Mouse (Mus musculus): ENCODE data around the gene Crebrf. TPM values are rescaled to one million over a fixed set of nuclear protein-coding genes. Genes with fewer than 3 reads are reported as not detected.

Crebrf gene
- polyA plus RNA-seq (2015; fragmentation: Nextera tagmentation; extraction: Ambion mirVana), result 8.1 and 10.1 TPM in 2 replicates

DNA sequence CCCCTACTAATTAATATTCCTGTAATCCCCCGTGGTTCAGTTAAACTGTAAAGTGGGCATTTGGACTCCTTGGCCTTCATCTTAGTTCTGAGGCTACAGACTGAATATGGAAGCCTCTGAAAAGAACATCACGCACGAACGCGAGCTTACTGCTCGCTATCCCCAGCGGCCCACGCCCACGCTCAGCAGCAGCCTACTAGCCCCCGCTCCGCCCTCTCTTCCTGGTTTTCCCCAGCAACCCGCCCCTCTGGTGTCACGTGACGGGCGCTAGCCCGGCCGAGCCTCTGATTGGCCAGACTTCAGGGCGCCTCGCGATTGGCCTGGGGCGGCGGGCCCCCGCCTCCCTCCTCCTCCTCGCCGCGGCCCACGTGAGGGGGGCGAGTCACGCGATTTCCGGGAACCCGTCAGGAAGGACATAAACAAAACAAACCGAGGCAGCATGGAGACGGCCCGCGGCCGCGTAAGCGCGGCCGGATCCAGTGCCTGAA is at the start of gene Crebrf:
Gene Crebrf (plus strand): TSS at position 380 of the 488 bp plus-strand sequence.
- peak; percentile 80 for ATAC-seq (ENCODE audit: insufficient read depth, low FRiP score, low read depth)
- H3K27me3 ChIP-seq (replicated peaks), result no peaks in the 10 kb centered on the region
- H3K36me3 ChIP-seq, result no peaks in the 10 kb centered on the region
- H3K27ac ChIP-seq, result peak within 1 kb of the TSS; percentile 93
- 0% methylated on average over 41 of the region's 41 CpGs for WGBS
- H3K4me1 ChIP-seq, result no peaks in the 10 kb centered on the region
- H3K4me3 ChIP-seq (replicated peaks), result peak within 1 kb of the TSS; percentile 96
- H3K9me3 ChIP-seq, result no peaks in the 10 kb centered on the region
- peak within 1 kb of the TSS; percentile 69 for H3K4me2 ChIP-seq
- peak within 1 kb of the TSS; percentile 65 for H3K9ac ChIP-seq

DNA sequence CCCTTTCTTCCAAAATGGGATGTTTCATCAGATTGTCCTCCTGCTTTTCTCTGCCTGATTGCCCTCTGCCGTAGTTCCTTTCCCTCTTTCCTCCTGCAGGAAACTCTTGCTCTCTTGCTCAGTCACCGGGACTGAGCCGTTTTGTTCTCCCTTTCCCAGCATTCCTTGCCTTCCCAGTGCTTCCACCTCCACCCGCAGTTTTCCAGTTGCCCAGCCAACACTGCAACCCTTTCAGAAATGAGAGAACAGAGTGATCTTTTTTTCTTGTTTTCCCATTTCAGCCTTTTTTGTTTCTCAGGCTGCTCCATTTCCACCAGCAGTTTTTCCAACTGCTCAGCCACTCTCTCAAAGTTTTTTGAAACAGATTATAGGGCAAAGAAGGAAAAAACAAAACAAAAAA is 44.2 kb upstream of the Crebrf start:
- 62% methylated on average over 4 of the region's 4 CpGs for WGBS
- H3K9me3 ChIP-seq, result no peaks in the 10 kb centered on the region

DNA sequence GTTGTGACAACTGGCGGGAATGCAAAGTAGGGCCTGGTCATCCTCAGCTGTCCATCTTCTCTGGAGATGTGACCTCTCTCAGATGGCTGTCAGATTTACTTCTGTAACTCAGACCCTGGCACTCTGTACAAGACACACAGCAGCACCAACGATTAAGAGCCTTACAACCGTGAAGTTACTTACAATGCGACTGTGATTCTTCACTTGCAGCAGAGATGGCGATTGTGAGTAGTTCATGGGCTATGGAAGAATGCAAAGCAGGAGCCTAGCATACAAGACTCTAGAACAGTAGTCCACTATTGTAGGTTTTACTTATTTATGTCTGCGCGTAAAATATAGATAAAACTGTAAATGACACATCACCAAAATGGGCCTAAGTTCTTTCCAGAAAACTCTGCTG is 39.6 kb upstream of the Crebrf start:
- ATAC-seq (ENCODE audit: insufficient read depth, low FRiP score, low read depth), result no peak
- H3K27ac ChIP-seq, result peak overlapping the region; percentile 96

More for the DNA sequence above, 44.2 kb upstream of the Crebrf start:
- ATAC-seq (ENCODE audit: insufficient read depth, low FRiP score, low read depth), result no peak
- Histone ChIP-seq H3K27me3 (replicated peaks) (0 out of 2 replicates have a peak, but pooled peaks cover 3% of the 10 kb centered on the region), H3K4me1 (peaks cover 3% of the 10 kb centered on the region; the same call in 1 of the 2 replicates), H3K4me2 (no peak overlapping the region), H3K36me3 (no peaks in the 10 kb centered on the region), H3K27ac (no peak overlapping the region), H3K9ac (no peak overlapping the region), H3K4me3 (replicated peaks) (no peak overlapping the region)

DNA sequence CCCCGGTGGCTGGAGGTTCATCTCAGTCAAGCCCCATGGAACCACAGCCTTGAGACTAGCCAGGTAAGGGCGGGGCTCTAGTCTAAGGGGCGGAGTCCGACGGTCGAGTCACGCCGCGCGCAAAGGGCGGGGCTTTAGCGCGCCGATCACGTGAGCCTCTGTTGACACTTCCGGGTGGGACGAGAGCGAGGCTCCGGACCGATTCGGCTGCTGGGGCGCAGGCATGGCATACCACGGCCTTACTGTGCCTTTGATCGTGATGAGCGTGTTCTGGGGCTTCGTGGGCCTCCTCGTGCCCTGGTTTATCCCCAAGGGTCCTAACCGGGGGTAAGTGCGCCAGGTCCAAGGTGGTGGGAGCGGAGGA is 39.2 kb upstream of the Crebrf start:
- H3K27ac ChIP-seq, result peak overlapping the region; percentile 96
- ATAC-seq (ENCODE audit: insufficient read depth, low FRiP score, low read depth), result peak; percentile 92
- peak overlapping the region; percentile 60 for H3K4me2 ChIP-seq
- H3K36me3 ChIP-seq, result no peaks in the 10 kb centered on the region
- WGBS, result under 1% methylated on average over 30 of the region's 30 CpGs
- H3K9me3 ChIP-seq, result no peaks in the 10 kb centered on the region
- H3K9ac ChIP-seq, result peak overlapping the region; percentile 62
- H3K27me3 ChIP-seq (replicated peaks), result 0 out of 2 replicates have a peak, but pooled peaks cover under 1% of the 10 kb centered on the region
- H3K4me3 ChIP-seq (replicated peaks), result peak overlapping the region; percentile 84
- H3K4me1 ChIP-seq, result peaks cover 23% of the 10 kb centered on the region

More for the DNA sequence above, 39.6 kb upstream of the Crebrf start:
- Histone ChIP-seq H3K36me3 (no peaks in the 10 kb centered on the region), H3K27me3 (replicated peaks) (0 out of 2 replicates have a peak, but pooled peaks cover 3% of the 10 kb centered on the region), H3K4me2 (peak overlapping the region; percentile 60), H3K4me3 (replicated peaks) (peak overlapping the region; percentile 84), H3K9ac (no peak overlapping the region), H3K9me3 (no peaks in the 10 kb centered on the region), H3K4me1 (peaks cover 23% of the 10 kb centered on the region)
- WGBS, result 23% methylated on average over 7 of the region's 7 CpGs

DNA sequence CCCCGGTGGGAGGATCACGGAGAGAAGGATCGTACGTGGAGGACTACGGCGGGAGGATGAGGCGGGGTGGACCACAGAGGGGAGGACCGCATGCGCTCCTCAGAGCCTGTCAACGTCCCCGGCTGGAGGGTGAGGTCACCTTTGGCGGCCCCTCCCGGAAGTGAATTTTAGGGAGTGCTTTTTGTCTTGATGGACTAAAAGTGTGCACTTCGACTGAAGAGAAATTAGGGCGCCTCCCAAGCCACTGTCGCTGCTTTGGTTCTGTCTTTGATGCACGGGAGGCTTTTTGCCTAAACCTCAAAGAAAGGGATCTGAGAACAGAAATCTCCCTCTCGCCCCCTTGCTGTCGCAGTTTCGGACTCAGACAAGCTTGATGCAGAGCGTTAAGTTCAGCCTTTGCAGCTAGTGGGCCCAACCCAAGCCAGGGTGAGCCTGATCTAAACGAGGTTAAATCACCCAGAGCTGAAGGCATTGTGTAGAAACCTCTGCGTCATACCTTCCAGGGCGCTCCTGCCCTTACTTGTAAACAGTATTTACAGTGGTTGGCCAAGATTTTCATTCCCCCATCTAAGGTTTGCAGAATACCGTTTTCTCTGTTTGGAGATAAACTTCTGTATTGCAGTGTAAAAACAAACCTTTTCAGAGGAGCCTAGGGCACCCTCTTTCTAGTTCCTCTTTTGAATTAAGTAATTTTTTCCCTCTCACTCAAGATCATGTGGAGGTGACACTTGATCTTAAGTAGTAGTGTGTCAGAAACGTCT is 38.7 kb upstream of the Crebrf start:
- H3K4me3 ChIP-seq (replicated peaks), result peak overlapping the region; percentile 84
- ATAC-seq (ENCODE audit: insufficient read depth, low FRiP score, low read depth), result peak; percentile 86
- H3K9ac ChIP-seq, result peak overlapping the region; percentile 62
- peaks cover 23% of the 10 kb centered on the region for H3K4me1 ChIP-seq
- no peaks in the 10 kb centered on the region for H3K36me3 ChIP-seq
- WGBS, result under 1% methylated on average over 26 of the region's 26 CpGs
- H3K9me3 ChIP-seq, result no peaks in the 10 kb centered on the region
- H3K27ac ChIP-seq, result peak overlapping the region; percentile 96
- H3K27me3 ChIP-seq (replicated peaks), result no peaks in the 10 kb centered on the region
- H3K4me2 ChIP-seq, result peak overlapping the region; percentile 60

DNA sequence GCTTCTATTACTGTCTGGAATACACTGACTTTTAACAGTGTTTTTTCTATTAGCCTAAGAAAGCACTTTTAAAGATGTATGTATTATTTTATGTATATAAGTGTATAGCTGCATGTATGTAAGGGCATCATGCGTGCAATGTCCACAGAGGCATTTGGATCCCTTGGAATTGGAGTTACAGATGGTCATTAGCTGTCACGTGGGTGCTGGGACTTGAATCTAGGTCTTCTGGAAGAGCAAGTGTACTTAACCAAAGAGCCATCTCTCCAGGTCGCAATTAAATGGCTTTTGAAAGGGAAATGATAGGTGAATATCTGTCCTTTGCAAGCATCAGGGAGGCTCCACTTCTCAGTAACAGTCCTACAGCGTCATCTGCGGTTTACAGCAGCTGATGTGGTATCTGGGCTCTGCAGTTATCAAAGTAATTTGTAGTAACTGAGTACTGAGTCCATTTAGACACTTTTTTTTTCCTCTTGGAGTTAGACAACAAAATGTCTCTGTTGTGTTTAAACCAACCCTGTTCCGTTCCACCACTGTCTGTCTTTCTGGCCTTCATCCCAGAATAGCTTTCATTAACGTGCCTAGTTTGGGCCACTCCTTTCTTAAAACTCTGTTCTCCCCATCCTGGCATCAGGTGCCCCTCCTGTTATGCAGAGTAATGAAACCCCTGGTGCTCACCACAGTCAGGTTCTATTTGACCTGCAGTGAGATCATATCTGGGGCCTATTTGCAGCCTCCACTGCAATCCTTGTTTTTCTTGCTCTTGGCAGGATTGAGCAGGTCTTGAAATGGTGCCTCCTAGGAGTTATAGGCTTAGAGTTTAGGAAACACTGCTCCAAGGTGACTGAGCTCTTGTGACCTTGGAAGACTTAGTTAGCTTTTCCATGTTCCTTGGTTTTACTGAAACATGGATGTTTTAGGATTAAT is 37.5 kb upstream of the Crebrf start:
- no peak overlapping the region for H3K27ac ChIP-seq
- no peak for ATAC-seq (ENCODE audit: insufficient read depth, low FRiP score, low read depth)

DNA sequence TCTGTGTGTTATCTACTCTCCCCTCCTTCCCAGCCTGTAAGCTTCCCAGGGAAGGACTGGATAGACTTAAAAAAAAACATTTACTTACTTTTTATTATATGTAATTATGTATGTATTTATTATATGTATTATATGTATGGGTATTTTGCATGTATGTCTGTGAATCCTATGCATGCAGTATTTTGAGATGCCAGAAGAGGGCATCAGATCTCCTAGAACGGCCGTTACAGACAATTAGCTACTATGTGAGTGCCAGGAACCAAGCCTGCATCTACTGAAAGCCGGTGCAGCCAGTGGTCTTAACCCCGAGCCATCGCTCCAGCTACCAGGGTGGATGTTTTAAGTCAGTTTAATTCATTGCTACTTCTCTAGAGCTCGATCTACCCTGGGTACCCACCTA is 34.2 kb upstream of the Crebrf start:
- H3K36me3 ChIP-seq, result 0 out of 2 replicates have a peak, but pooled peaks cover 5% of the 10 kb centered on the region
- H3K27ac ChIP-seq, result no peak overlapping the region
- H3K27me3 ChIP-seq (replicated peaks), result no peaks in the 10 kb centered on the region
- ATAC-seq (ENCODE audit: insufficient read depth, low FRiP score, low read depth), result no peak
- H3K9ac ChIP-seq, result no peak overlapping the region
- no peak overlapping the region for H3K4me2 ChIP-seq
- H3K9me3 ChIP-seq, result no peaks in the 10 kb centered on the region
- 86% methylated on average over 6 of the region's 6 CpGs for WGBS
- H3K4me1 ChIP-seq, result peaks cover 20% of the 10 kb centered on the region
- H3K4me3 ChIP-seq (replicated peaks), result no peak overlapping the region

More for the DNA sequence above, 37.5 kb upstream of the Crebrf start:
- Histone ChIP-seq H3K9me3 (no peaks in the 10 kb centered on the region), H3K36me3 (no peaks in the 10 kb centered on the region), H3K4me1 (peaks cover 23% of the 10 kb centered on the region), H3K9ac (no peak overlapping the region), H3K27me3 (replicated peaks) (no peaks in the 10 kb centered on the region), H3K4me2 (peak overlapping the region; percentile 60), H3K4me3 (replicated peaks) (peak overlapping the region; percentile 84)
- 74% methylated on average over 7 of the region's 7 CpGs for WGBS

DNA sequence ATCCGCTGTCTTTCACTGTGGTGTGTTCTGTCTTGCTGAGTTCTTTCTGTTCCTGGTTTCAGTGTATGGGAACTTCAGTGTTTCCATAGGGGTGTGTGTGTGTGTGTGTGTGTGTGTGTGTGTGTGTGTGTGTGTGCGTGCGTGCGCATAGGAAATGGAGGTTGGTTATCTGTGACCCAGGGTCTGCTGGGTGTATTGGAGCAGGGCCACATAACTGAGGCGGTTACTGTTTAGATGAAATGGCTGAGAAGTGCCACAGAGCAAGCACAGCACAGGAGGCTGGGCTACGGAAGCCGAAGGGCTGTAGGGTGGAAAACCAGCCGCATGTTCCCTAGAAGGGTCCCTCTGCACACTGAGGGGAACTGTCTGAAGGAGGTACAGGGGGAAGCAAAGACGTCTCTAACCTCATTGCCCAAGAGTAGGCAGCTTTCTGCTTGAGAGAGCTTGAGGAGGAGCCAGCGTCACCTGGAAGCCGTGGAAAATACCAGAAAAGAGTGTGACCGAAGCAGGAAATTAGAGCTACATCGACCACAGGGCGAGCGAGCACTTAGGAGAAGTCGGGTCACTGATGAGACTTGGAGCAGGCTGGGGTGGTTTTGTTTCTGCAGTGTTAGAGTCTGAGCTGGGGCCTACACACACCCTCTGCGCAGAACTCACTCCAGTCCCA is 29.0 kb upstream of the Crebrf start:
- no peak for ATAC-seq (ENCODE audit: insufficient read depth, low FRiP score, low read depth)
- no peaks in the 10 kb centered on the region for H3K27me3 ChIP-seq (replicated peaks)
- no peak overlapping the region for H3K9ac ChIP-seq
- H3K4me2 ChIP-seq, result no peak overlapping the region
- H3K4me3 ChIP-seq (replicated peaks), result no peak overlapping the region
- H3K9me3 ChIP-seq, result no peaks in the 10 kb centered on the region
- no peaks in the 10 kb centered on the region for H3K4me1 ChIP-seq
- WGBS, result 88% methylated on average over 17 of the region's 17 CpGs
- 0 out of 2 replicates have a peak, but pooled peaks cover 5% of the 10 kb centered on the region for H3K36me3 ChIP-seq
- H3K27ac ChIP-seq, result no peak overlapping the region

DNA sequence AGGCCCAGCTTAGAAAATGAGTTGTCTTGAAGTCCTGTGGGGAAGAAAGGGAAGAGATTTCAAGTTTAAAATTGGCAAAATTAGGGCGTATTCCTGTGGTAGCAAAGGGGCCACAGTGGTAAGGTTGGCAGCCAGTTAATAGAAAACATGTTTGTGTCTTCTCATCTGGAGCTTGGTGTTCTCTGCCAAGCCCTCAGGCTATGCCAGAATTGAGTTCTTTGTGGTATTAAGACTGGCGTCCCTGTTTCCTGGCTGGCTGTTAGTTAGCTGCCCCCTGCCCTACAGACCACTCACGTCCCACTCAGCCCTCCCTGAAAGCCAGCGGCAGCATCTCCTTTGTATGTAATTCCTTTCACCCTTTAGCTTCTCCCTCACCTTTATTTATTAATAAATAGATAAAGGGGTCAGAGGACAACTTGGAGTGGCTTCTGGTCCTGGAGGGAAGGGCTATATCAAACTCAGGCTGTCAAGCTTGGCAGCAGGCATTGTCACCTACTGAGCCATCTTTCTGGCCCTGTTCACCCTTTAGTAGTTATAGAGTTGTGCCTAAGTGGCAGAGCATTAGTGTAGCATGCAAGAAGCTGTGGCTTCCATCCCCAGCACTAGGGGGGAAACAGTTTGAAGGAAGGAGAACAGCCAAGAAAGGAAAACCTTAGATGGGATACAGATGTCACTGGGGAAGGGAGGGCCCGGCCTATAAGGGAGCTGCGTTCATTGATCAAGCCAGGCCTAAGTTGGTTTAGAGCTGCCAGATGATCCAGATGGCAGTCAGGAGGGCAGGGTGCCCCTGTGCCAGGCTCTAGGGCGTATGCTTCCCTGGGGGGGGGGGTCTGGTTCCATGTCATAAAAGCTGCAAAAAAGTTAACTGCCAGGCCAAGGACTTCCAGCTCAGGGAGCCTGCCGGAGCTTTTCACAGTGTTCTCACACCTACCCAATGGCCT is 26.4 kb upstream of the Crebrf start:
- H3K4me2 ChIP-seq, result no peak overlapping the region
- no peak overlapping the region for H3K4me3 ChIP-seq (replicated peaks)
- no peaks in the 10 kb centered on the region for H3K27me3 ChIP-seq (replicated peaks)
- no peak for ATAC-seq (ENCODE audit: insufficient read depth, low FRiP score, low read depth)
- H3K36me3 ChIP-seq, result peaks cover 6% of the 10 kb centered on the region; the same call in 1 of the 2 replicates
- no peaks in the 10 kb centered on the region; the same call in 1 of the 2 replicates for H3K4me1 ChIP-seq
- no peak overlapping the region for H3K9ac ChIP-seq
- H3K9me3 ChIP-seq, result no peaks in the 10 kb centered on the region
- H3K27ac ChIP-seq, result no peak overlapping the region
- 72% methylated on average over 8 of the region's 8 CpGs for WGBS

DNA sequence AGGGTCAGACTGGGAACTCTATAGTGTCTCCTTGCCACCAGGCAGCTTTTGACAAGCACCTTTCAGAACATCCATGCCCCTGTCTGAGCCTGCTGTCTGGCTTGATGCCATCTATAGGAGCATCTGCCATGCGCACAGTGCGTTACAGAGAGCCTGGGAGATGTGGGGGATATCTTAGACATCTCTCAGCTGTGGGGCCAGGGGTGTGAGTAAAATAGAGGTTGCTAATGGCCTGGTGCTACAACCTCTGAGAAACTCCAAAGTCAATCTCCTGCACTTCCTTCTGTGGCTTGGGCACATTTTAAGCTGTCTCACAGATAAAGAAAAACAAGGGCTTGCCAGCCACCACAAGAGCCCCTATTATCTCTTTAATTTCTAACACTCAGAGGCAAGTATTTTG is 25.6 kb upstream of the Crebrf start:
- no peak overlapping the region for H3K4me2 ChIP-seq
- no peak overlapping the region for H3K4me3 ChIP-seq (replicated peaks)
- H3K27me3 ChIP-seq (replicated peaks), result no peaks in the 10 kb centered on the region
- H3K9me3 ChIP-seq, result no peaks in the 10 kb centered on the region
- no peak overlapping the region for H3K27ac ChIP-seq
- H3K9ac ChIP-seq, result no peak overlapping the region
- no peak for ATAC-seq (ENCODE audit: insufficient read depth, low FRiP score, low read depth)
- 75% methylated on average over 2 of the region's 2 CpGs for WGBS
- H3K36me3 ChIP-seq, result peaks cover 8% of the 10 kb centered on the region; the same call in 1 of the 2 replicates
- H3K4me1 ChIP-seq, result no peaks in the 10 kb centered on the region; the same call in 1 of the 2 replicates
